In genomic region chr10:19015257-19015862, GRCm38 (mm10) we compare ENCODE assay signal across 8 mouse cellular contexts. TPM values are rescaled to one million over a fixed set of nuclear protein-coding genes. Genes with fewer than 3 reads are reported as not detected.
DNase-seq lines count a peak whose midpoint lies in the region; ATAC-seq lines count a peak whose summit lies in the region.

Tnfaip3 (minus strand) TSS chr10:19015657.

- peaks cover 2% of the 10 kb centered on the region; the same call in 1 of the 2 replicates for H3K4me1 ChIP-seq in forebrain, embryonic 11.5 days (replicated peaks; ENCODE audit: control insufficient read depth, insufficient read depth, low read length)
- peaks cover 6% of the 10 kb centered on the region for H3K4me1 ChIP-seq in heart, embryonic 16.5 days (ENCODE audit: control insufficient read depth, insufficient read depth, low read length)
- H3K4me1 ChIP-seq in liver, embryonic 15.5 days (replicated peaks): peaks cover 25% of the 10 kb centered on the region
- peaks cover 9% of the 10 kb centered on the region; the same call in 1 of the 2 replicates for H3K4me1 ChIP-seq in neural tube, embryonic 12.5 days

- no peaks in the 10 kb centered on the region for H3K27me3 ChIP-seq in forebrain, embryonic 11.5 days (ENCODE audit: control insufficient read depth, insufficient read depth, low read length)
- H3K27me3 ChIP-seq in heart, embryonic 16.5 days (ENCODE audit: control insufficient read depth, insufficient read depth, low read length): no peaks in the 10 kb centered on the region
- H3K27me3 ChIP-seq in liver, embryonic 15.5 days: no peaks in the 10 kb centered on the region; the same call in 1 of the 2 replicates
- peaks cover 8% of the 10 kb centered on the region; the same call in 1 of the 2 replicates for H3K27me3 ChIP-seq in neural tube, embryonic 12.5 days (replicated peaks)

- WGBS in forebrain, embryonic 11.5 days: under 1% methylated on average over 31 of the region's 38 CpGs
- under 1% methylated on average over 38 of the region's 38 CpGs for WGBS in heart, embryonic 16.5 days
- under 1% methylated on average over 38 of the region's 38 CpGs for WGBS in liver, embryonic 15.5 days (ENCODE audit: insufficient replicate concordance)
- under 1% methylated on average over 38 of the region's 38 CpGs for WGBS in neural tube, embryonic 12.5 days

- H3K9me3 ChIP-seq in forebrain, embryonic 11.5 days (ENCODE audit: control insufficient read depth, low read length): no peaks in the 10 kb centered on the region
- H3K9me3 ChIP-seq in heart, embryonic 16.5 days (replicated peaks; ENCODE audit: control insufficient read depth, low read length): no peaks in the 10 kb centered on the region
- no peaks in the 10 kb centered on the region for H3K9me3 ChIP-seq in liver, embryonic 15.5 days (replicated peaks)
- no peaks in the 10 kb centered on the region for H3K9me3 ChIP-seq in neural tube, embryonic 12.5 days

- peak; percentile 95 for ATAC-seq in forebrain, embryonic 11.5 days (replicated peaks; ENCODE audit: low FRiP score)
- peak; percentile 91 for ATAC-seq in heart, embryonic 16.5 days (replicated peaks; ENCODE audit: extremely low read depth, insufficient read depth, low FRiP score)
- ATAC-seq in liver, embryonic 15.5 days (ENCODE audit: insufficient read depth): peak; percentile 83
- ATAC-seq in neural tube, embryonic 12.5 days (ENCODE audit: low FRiP score, low read depth): peak; percentile 95

- H3K27ac ChIP-seq in forebrain, embryonic 11.5 days (ENCODE audit: low read depth, low read length): no peak within 1 kb of the TSS
- H3K27ac ChIP-seq in heart, embryonic 16.5 days (ENCODE audit: low read length): peak within 1 kb of the TSS; percentile 87
- peak within 1 kb of the TSS; percentile 73 for H3K27ac ChIP-seq in liver, embryonic 15.5 days (replicated peaks)
- no peak within 1 kb of the TSS for H3K27ac ChIP-seq in neural tube, embryonic 12.5 days

- peak within 1 kb of the TSS; percentile 69 for H3K4me3 ChIP-seq in forebrain, embryonic 11.5 days (ENCODE audit: low read depth, low read length)
- peak within 1 kb of the TSS; percentile 89 for H3K4me3 ChIP-seq in heart, embryonic 16.5 days (ENCODE audit: low read length)
- peak within 1 kb of the TSS; percentile 69 for H3K4me3 ChIP-seq in liver, embryonic 15.5 days (replicated peaks)
- H3K4me3 ChIP-seq in neural tube, embryonic 12.5 days: peak within 1 kb of the TSS; percentile 76

- H3K4me2 ChIP-seq in forebrain, embryonic 11.5 days (ENCODE audit: low read depth, low read length, severe bottlenecking): peak within 1 kb of the TSS; percentile 92
- H3K4me2 ChIP-seq in heart, embryonic 16.5 days (ENCODE audit: low read depth, low read length): peak within 1 kb of the TSS; percentile 90
- H3K4me2 ChIP-seq in liver, embryonic 15.5 days: peak within 1 kb of the TSS; percentile 88
- H3K4me2 ChIP-seq in neural tube, embryonic 12.5 days (replicated peaks): peak within 1 kb of the TSS; percentile 89

- DNase-seq in CD8-positive naive resting alpha-beta T cell, adult 2 months (ENCODE audit: low read depth in 2 of 2, low spot score in 2 of 2): peak; percentile 99 to 100
- peak; percentile 92 for DNase-seq in c-Kit-positive CD71-negative TER-119-negative erythroid progenitor cells, embryonic 14.5 days (ENCODE audit: low read depth)
- DNase-seq in forebrain, embryonic 11.5 days (ENCODE audit: low spot score): peak; percentile 98
- peak; percentile 95 to 97 for DNase-seq in kidney, postnatal 36 days
- DNase-seq in telencephalon, adult 2 months (ENCODE audit: low read depth, low spot score): peak; percentile 83

- no peaks in the 10 kb centered on the region for H3K36me3 ChIP-seq in forebrain, embryonic 11.5 days (ENCODE audit: control insufficient read depth, insufficient read depth, low read length)
- H3K36me3 ChIP-seq in heart, embryonic 16.5 days (ENCODE audit: control insufficient read depth, insufficient read depth): no peaks in the 10 kb centered on the region
- no peaks in the 10 kb centered on the region for H3K36me3 ChIP-seq in liver, embryonic 15.5 days (replicated peaks)
- H3K36me3 ChIP-seq in neural tube, embryonic 12.5 days: no peaks in the 10 kb centered on the region

- H3K9ac ChIP-seq in forebrain, embryonic 11.5 days (ENCODE audit: low read length): peak within 1 kb of the TSS; percentile 76
- peak within 1 kb of the TSS; percentile 93 for H3K9ac ChIP-seq in heart, embryonic 16.5 days (ENCODE audit: low read length)
- peak within 1 kb of the TSS; percentile 66 for H3K9ac ChIP-seq in liver, embryonic 15.5 days
- peak within 1 kb of the TSS; percentile 69 for H3K9ac ChIP-seq in neural tube, embryonic 12.5 days

RNA-seq across cellular contexts. Expression of gene Tnfaip3, which starts in this region (rescaled TPM):
- polyA plus RNA-seq in forebrain, embryonic 11.5 days (2014; fragmentation: Nextera tagmentation; extraction: Ambion mirVana): 1.2 and 1.5 TPM in 2 replicates
- polyA plus RNA-seq in heart, embryonic 16.5 days (2015; fragmentation: Nextera tagmentation; extraction: Ambion mirVana): 2.8 and 4.0 TPM in 2 replicates
- polyA plus RNA-seq in liver, embryonic 15.5 days (2015; fragmentation: Nextera tagmentation; extraction: Ambion mirVana): 1.3 and 1.5 TPM in 2 replicates
- polyA plus RNA-seq in neural tube, embryonic 12.5 days (2016; fragmentation: Nextera tagmentation; extraction: Ambion mirVana): 1.9 and 2.2 TPM in 2 replicates

Comparison
In these comparisons a context has a peak if more than half of its experiments do, and no peak if none do; other contexts are left out.
1. H3K27ac ChIP-seq: peak in heart, embryonic 16.5 days (single experiment) and liver, embryonic 15.5 days (single experiment); none in forebrain, embryonic 11.5 days (single experiment) and neural tube, embryonic 12.5 days (single experiment).
2. Peak in every context shown above with its lines, with median percentiles within 50 percentile points of each other: DNase-seq, ATAC-seq, H3K4me2 ChIP-seq, H3K4me3 ChIP-seq and H3K9ac ChIP-seq.